ENCODE assay signal across 10 mouse cellular contexts in the genomic region with DNA sequence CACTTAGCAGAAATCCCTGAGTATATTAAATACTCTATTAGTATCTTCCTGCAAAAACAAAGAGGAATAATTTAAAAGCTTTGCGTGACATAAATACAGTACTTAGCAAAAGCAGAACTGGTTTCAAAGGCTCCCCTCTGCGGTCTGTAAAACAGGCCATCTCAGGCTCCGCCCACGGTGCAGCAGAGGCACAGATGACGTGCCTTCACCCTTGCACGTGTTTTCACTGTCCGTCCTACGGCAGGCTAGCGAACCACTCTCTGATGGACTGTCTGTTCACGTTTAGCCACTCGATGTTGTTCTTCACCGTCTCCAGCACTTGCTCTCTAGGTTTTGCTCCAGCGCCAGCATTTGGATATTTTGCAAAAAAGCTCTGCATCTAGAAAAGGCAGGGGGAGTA.
DNase-seq lines count a peak whose midpoint lies in the region; ATAC-seq and TF ChIP-seq lines count a peak whose summit lies in the region.
"Had no signal": no experiment of that assay in that cellular context is flagged by ENCODE, and none has a peak within 500 bp of the region (broad histone marks: within the 10 kb centered on the region; RNA-seq: fewer than 3 reads in every experiment).

No protein-coding gene starts in this region.

- no peaks in the 10 kb centered on the region for H3K36me3 ChIP-seq in neural tube, embryonic 13.5 days
- no peaks in the 10 kb centered on the region for H3K36me3 ChIP-seq in hindbrain, postnatal 0 days (ENCODE audit: insufficient read depth, low read length)
- H3K36me3 ChIP-seq: liver, embryonic 13.5 days had no signal

- H3K9ac ChIP-seq in neural tube, embryonic 13.5 days = no peak overlapping the region
- H3K9ac ChIP-seq in hindbrain, postnatal 0 days (replicated peaks; ENCODE audit: low read length) = no peak overlapping the region
- H3K9ac ChIP-seq: liver, embryonic 13.5 days had no signal

- H3K4me1 ChIP-seq in neural tube, embryonic 13.5 days (replicated peaks) = no peaks in the 10 kb centered on the region
- no peaks in the 10 kb centered on the region for H3K4me1 ChIP-seq in hindbrain, postnatal 0 days (ENCODE audit: insufficient read depth, low read length)
- H3K4me1 ChIP-seq: liver, embryonic 13.5 days had no signal

- peak; percentile 89 for DNase-seq in heart, adult 11 months
- DNase-seq in heart, adult 8-10 months (ENCODE audit: low spot score) = no peak
- DNase-seq in neural tube, embryonic 10.5 days (ENCODE audit: extremely low spot score, low spot score) = no peak
- DNase-seq in hindbrain, postnatal 0 days (ENCODE audit: low spot score) = no peak
- peak; percentile 4 to 8 for DNase-seq in spleen, postnatal 14 days (ENCODE audit: low spot score in 2 of 2)
- DNase-seq in heart, adult 18-20 months = no peak
- no peak for DNase-seq in left cerebral cortex, adult 11 months (ENCODE audit: low spot score)
- DNase-seq: liver, embryonic 13.5 days had no signal

- H3K27ac ChIP-seq in neural tube, embryonic 13.5 days (replicated peaks) = no peak overlapping the region
- no peak overlapping the region for H3K27ac ChIP-seq in hindbrain, postnatal 0 days
- H3K27ac ChIP-seq: liver, embryonic 13.5 days had no signal

- no peak for ATAC-seq in neural tube, embryonic 13.5 days (ENCODE audit: low read depth)
- ATAC-seq in hindbrain, postnatal 0 days = 0 out of 2 replicates have a peak, but pooled peaks have one; percentile 69
- ATAC-seq: intestine, embryonic 16.5 days had no signal

- H3K9me3 ChIP-seq in neural tube, embryonic 13.5 days = no peaks in the 10 kb centered on the region
- no peaks in the 10 kb centered on the region for H3K9me3 ChIP-seq in hindbrain, postnatal 0 days (ENCODE audit: low read length)
- H3K9me3 ChIP-seq: liver, embryonic 13.5 days had no signal

- no peak for TF ChIP-seq CTCF in hindbrain, postnatal 0 days (IDR thresholded peaks at IDR 0.05; ENCODE audit: low read depth)

- WGBS in neural tube, embryonic 13.5 days = 60% methylated on average over 13 of the region's 13 CpGs
- WGBS in hindbrain, postnatal 0 days = 50% methylated on average over 13 of the region's 13 CpGs

- 0 out of 2 replicates have a peak overlapping the region, but pooled peaks have one; percentile 14 for H3K4me2 ChIP-seq in neural tube, embryonic 13.5 days
- H3K4me2 ChIP-seq in hindbrain, postnatal 0 days (ENCODE audit: low read depth, low read length) = 0 out of 2 replicates have a peak overlapping the region, but pooled peaks have one; percentile 21
- H3K4me2 ChIP-seq: liver, embryonic 13.5 days had no signal

- no peaks in the 10 kb centered on the region for H3K27me3 ChIP-seq in neural tube, embryonic 13.5 days
- H3K27me3 ChIP-seq in hindbrain, postnatal 0 days (ENCODE audit: insufficient read depth, low read length) = no peaks in the 10 kb centered on the region
- H3K27me3 ChIP-seq: liver, embryonic 13.5 days had no signal

- no peak overlapping the region for H3K4me3 ChIP-seq in neural tube, embryonic 13.5 days
- H3K4me3 ChIP-seq in hindbrain, postnatal 0 days (ENCODE audit: low read length) = no peak overlapping the region
- H3K4me3 ChIP-seq: liver, embryonic 13.5 days had no signal

Comparison
In these comparisons a context has a peak if more than half of its experiments do, and no peak if none do; other contexts are left out.
1. DNase-seq: peak in heart, adult 11 months (single experiment) and spleen, postnatal 14 days (2 of 2); none in heart, adult 8-10 months (single experiment), neural tube, embryonic 10.5 days (single experiment), hindbrain, postnatal 0 days (single experiment), heart, adult 18-20 months (0 of 2) and left cerebral cortex, adult 11 months (single experiment).